Mouse (Mus musculus) kidney, embryonic 16.5 days (tissue): ENCODE results near the gene Rbfox1. TPM values are rescaled to one million over a fixed set of nuclear protein-coding genes. Genes with fewer than 3 reads are reported as not detected.
A peak's percentile ranks its signal among the peaks of the same experiment; 100 is the strongest.

Experiments used
- ATAC-seq: fragments of 200-750 bp; cut with Nextera tagmentation; 2 replicates; pipeline ENCODE4 v1.8.0; 2017; ENCODE audit warnings: moderate TSS enrichment; ENCODE audit not compliant: low FRiP score, low TSS enrichment
- H3K27ac ChIP-seq: fragments of 300-500 bp; sonication (generic); 2 replicates; pipeline ENCODE4 v1.5.1; 2014; ENCODE audit warnings: low read length
- H3K27me3 ChIP-seq: fragments of 300-500 bp; sonication (generic); 2 replicates; pipeline ENCODE4 v1.6.1; 2014; ENCODE audit warnings: low read length, control low read depth, mixed read lengths; ENCODE audit not compliant: insufficient read depth
- H3K36me3 ChIP-seq: fragments of 300-500 bp; sonication (generic); 2 replicates; pipeline ENCODE4 v1.6.1; 2014; ENCODE audit warnings: low read length, control low read depth, mixed read lengths; ENCODE audit not compliant: insufficient read depth
- H3K4me1 ChIP-seq: fragments of 300-500 bp; sonication (generic); 2 replicates; pipeline ENCODE4 v1.6.1; 2014; ENCODE audit warnings: low read length, control low read depth, mixed read lengths; ENCODE audit not compliant: insufficient read depth
- H3K4me2 ChIP-seq: fragments of 300-500 bp; sonication (generic); replicated peaks from 2 replicates; pipeline ENCODE4 v1.6.1; 2014; ENCODE audit warnings: low read depth, low read length
- H3K4me3 ChIP-seq: fragments of 300-500 bp; sonication (generic); 2 replicates; pipeline ENCODE4 v1.5.1; 2014; ENCODE audit warnings: mild to moderate bottlenecking, low read length
- H3K9ac ChIP-seq: fragments of 300-500 bp; sonication (generic); replicated peaks from 2 replicates; pipeline ENCODE4 v1.6.1; 2014; ENCODE audit warnings: low read length
- H3K9me3 ChIP-seq: fragments of 300-500 bp; sonication (generic); 2 replicates; pipeline ENCODE4 v1.6.1; 2016; ENCODE audit warnings: low read length, control low read depth
- WGBS: fragments of 180-500 bp; shearing (Covaris S2); extraction: QIAGEN DNeasy Blood & Tissue Kit; methylation state at CpG from one replicate; pipeline ENCODE4 v1.1.7; 2014; 5-methylcytosine and 5-hydroxymethylcytosine counted together
- polyA plus RNA-seq: library from polyadenylated mRNA; unstranded; fragments of >200 nt; fragmentation: Nextera tagmentation; extraction: Ambion mirVana; gene quantifications from 2 replicates; pipeline ENCODE4 v1.2.1, GENCODE M21; 2015

Gene Rbfox1
- polyA plus RNA-seq, 1 experiment from 2014 or later = 5.4 TPM

- 85% methylated on average over 5 of the region's 5 CpGs for WGBS
- Histone ChIP-seq H3K27ac (no peak overlapping the region), H3K4me1 (no peaks in the 10 kb centered on the region), H3K27me3 (no peaks in the 10 kb centered on the region), H3K9ac (no peak overlapping the region), H3K4me3 (no peak overlapping the region), H3K36me3 (no peaks in the 10 kb centered on the region), H3K9me3 (no peaks in the 10 kb centered on the region), H3K4me2 (no peak overlapping the region)
- no peak for ATAC-seq
Measured at GRCm38 (mm10) chr16:7129591-7129990, 1244.4 kb downstream of the Rbfox1 start.

- Histone ChIP-seq H3K4me2 (no peak overlapping the region), H3K9ac (no peak overlapping the region), H3K27ac (no peak overlapping the region), H3K27me3 (no peaks in the 10 kb centered on the region), H3K9me3 (no peaks in the 10 kb centered on the region), H3K4me1 (no peaks in the 10 kb centered on the region), H3K4me3 (no peak overlapping the region), H3K36me3 (no peaks in the 10 kb centered on the region)
- 68% methylated on average over 1 of the region's 1 CpGs for WGBS
- no peak for ATAC-seq
Measured at GRCm38 (mm10) chr16:7132434-7132833, 1247.3 kb downstream of the Rbfox1 start.

DNA sequence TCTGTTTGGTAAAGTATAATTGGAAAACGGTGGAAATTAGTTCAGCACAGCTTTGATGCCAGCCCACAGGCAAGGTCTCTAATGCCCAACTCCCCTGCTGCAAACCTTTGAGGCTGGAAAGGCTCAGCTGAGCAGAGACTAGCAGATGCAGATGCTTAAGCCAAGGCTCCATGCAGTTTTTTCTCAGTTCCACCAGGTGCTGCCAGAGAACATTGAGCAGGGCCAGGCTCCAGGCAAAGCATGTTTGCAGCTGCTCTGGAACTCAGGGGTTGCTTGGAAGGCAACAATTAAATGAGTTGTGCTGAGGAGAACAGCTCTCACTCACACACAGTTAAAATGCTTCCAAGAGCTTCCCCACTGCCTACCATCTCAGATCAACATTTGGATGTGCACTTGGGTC lies 1251.8 kb downstream of the Rbfox1 start:
- Histone ChIP-seq H3K27me3 (no peaks in the 10 kb centered on the region), H3K4me3 (no peak overlapping the region), H3K27ac (no peak overlapping the region), H3K36me3 (no peaks in the 10 kb centered on the region), H3K9ac (no peak overlapping the region), H3K4me2 (no peak overlapping the region), H3K4me1 (0 out of 2 replicates have a peak, but pooled peaks cover 5% of the 10 kb centered on the region), H3K9me3 (no peaks in the 10 kb centered on the region)
- ATAC-seq = no peak
- WGBS = 74% methylated on average over 1 of the region's 1 CpGs

- 0 out of 2 replicates have a peak, but pooled peaks cover 5% of the 10 kb centered on the region for H3K4me1 ChIP-seq
- H3K27me3 ChIP-seq = no peaks in the 10 kb centered on the region
- no peak for ATAC-seq
- H3K9me3 ChIP-seq = no peaks in the 10 kb centered on the region
- no peak overlapping the region for H3K9ac ChIP-seq
- H3K27ac ChIP-seq = no peak overlapping the region
- H3K4me2 ChIP-seq = no peak overlapping the region
- H3K4me3 ChIP-seq = no peak overlapping the region
- H3K36me3 ChIP-seq = no peaks in the 10 kb centered on the region
- WGBS = 75% methylated on average over 2 of the region's 2 CpGs
Measured at GRCm38 (mm10) chr16:7139480-7139879, 1254.3 kb downstream of the Rbfox1 start.

DNA sequence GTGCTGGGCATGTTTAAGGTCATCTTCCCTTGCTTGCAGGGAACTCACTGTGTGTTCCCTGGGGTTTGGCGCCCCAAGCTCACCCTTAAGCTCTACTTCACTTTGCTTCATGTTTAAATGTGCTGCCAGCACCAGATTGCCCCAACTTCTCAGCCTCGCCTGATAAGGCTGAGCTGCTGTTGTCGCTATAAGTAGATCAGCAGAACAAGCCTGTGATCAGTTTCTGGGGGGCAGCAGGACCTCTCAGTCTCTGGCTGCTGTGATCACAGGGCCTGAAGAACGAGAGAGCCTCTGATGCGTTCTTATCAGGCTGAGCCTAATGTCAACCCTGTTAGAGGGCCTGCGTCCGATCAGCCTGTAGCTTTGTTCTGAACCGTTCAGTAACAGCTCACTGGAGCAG lies 1255.8 kb downstream of the Rbfox1 start:
- peaks cover 8% of the 10 kb centered on the region for H3K4me1 ChIP-seq
- H3K36me3 ChIP-seq = no peaks in the 10 kb centered on the region
- H3K4me2 ChIP-seq = no peak overlapping the region
- no peak for ATAC-seq
- WGBS = 50% methylated on average over 8 of the region's 8 CpGs
- no peak overlapping the region for H3K4me3 ChIP-seq
- no peaks in the 10 kb centered on the region for H3K9me3 ChIP-seq
- no peak overlapping the region for H3K9ac ChIP-seq
- H3K27ac ChIP-seq = no peak overlapping the region
- no peaks in the 10 kb centered on the region for H3K27me3 ChIP-seq

GRCm38 (mm10) chr16:7145505-7145904 lies 1260.3 kb downstream of the Rbfox1 start:
- H3K9ac ChIP-seq = no peak overlapping the region
- 73% methylated on average over 10 of the region's 10 CpGs for WGBS
- H3K27me3 ChIP-seq = no peaks in the 10 kb centered on the region
- H3K4me3 ChIP-seq = no peak overlapping the region
- H3K4me1 ChIP-seq = peaks cover 40% of the 10 kb centered on the region
- ATAC-seq = no peak
- H3K4me2 ChIP-seq = no peak overlapping the region
- no peak overlapping the region for H3K27ac ChIP-seq
- H3K36me3 ChIP-seq = no peaks in the 10 kb centered on the region
- no peaks in the 10 kb centered on the region for H3K9me3 ChIP-seq

DNA sequence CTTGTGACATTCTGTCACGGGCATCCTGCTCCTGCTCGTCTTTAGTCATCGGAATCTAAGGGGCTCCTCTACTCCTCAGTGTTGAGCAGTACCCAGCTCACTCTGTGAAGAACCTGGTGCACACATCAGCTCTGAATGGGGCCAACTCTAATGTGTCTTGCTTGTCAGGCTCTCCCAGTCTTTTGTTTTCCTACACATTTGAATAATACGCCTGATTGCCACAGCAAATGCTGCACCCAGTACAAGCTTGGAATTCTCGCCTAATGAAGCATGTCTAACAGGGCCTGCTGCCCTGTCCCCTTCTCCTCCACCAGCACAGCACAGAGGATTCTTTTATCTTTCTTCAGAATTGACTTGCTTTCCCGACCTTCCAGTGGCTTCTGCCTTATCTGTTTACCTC lies 1261.3 kb downstream of the Rbfox1 start:
- Histone ChIP-seq H3K27ac (peak overlapping the region; percentile 39; the same call in 1 of the 2 replicates), H3K9ac (no peak overlapping the region), H3K9me3 (no peaks in the 10 kb centered on the region), H3K4me3 (no peak overlapping the region), H3K27me3 (no peaks in the 10 kb centered on the region), H3K4me1 (peaks cover 42% of the 10 kb centered on the region), H3K36me3 (no peaks in the 10 kb centered on the region), H3K4me2 (peak overlapping the region; percentile 12; the same call in 1 of the 2 replicates)
- peak; percentile 68 for ATAC-seq
- WGBS = 23% methylated on average over 6 of the region's 6 CpGs

DNA sequence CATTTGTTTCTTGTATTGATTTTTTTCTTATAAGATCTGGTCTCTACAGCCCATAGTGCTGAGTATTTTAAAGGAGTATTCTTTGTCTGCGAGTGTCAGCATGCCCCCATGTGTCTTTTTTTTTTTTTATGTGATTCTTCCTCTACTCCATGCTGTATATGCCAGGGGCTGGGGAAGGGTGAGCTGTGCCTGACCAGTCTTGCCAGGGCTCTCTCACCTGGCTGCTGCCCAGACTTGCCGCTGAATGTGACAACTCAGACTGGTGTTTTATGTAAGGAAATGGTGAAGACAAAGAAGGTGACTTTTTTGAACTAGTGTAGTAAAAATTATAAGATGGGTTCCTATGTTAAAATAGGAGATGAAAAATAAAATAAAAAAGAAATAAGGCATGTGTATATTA lies 1262.7 kb downstream of the Rbfox1 start:
- no peaks in the 10 kb centered on the region for H3K36me3 ChIP-seq
- no peak for ATAC-seq
- no peak overlapping the region for H3K4me2 ChIP-seq
- H3K27ac ChIP-seq = no peak overlapping the region
- H3K4me3 ChIP-seq = no peak overlapping the region
- 64% methylated on average over 2 of the region's 2 CpGs for WGBS
- H3K9ac ChIP-seq = no peak overlapping the region
- no peaks in the 10 kb centered on the region for H3K9me3 ChIP-seq
- H3K27me3 ChIP-seq = no peaks in the 10 kb centered on the region
- peaks cover 42% of the 10 kb centered on the region for H3K4me1 ChIP-seq

DNA sequence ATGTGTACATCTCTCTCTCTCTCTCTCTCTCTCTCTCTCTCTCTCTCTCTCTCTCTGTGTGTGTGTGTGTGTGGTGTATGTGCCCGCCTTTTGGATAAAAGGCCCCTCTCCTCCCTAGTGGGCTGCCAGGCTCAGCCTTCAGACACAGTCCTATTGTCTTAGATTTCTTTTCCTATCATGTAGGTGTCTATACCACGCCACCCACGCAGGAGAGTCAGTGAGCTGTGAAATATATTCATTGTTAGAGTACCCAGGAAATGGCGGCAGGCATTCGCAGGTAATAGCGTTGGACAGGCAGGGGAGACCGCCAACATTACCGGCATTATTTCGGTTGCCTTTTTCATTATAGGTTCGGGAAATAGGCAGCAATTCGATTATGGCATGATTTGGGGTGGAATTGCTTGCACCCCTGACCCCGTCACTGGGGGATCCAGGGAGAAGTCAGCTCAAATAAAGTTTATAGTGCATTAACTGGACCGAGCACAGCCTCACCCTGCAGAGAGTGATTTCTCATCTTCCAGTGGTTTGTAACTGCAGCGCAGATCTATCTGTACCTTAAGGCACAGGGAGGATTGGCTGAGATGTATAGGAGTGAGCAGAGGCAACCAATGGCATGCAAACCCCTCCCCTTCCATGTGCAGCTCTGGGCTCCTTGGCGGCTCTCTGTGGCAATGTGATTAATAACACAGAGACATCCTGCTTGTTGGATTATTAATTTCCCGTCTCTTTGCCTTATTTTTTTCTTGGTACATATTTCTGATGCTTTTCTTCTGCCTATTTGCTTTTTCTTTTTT lies 1264.1 kb downstream of the Rbfox1 start:
- Histone ChIP-seq H3K27me3 (no peaks in the 10 kb centered on the region), H3K36me3 (no peaks in the 10 kb centered on the region), H3K27ac (peak overlapping the region; percentile 67), H3K4me2 (peak overlapping the region; percentile 64), H3K4me3 (peak overlapping the region; percentile 41), H3K9me3 (no peaks in the 10 kb centered on the region), H3K4me1 (peaks cover 50% of the 10 kb centered on the region), H3K9ac (peak overlapping the region; percentile 17; the same call in 1 of the 2 replicates)
- ATAC-seq = peak; percentile 84
- 28% methylated on average over 16 of the region's 16 CpGs for WGBS

DNA sequence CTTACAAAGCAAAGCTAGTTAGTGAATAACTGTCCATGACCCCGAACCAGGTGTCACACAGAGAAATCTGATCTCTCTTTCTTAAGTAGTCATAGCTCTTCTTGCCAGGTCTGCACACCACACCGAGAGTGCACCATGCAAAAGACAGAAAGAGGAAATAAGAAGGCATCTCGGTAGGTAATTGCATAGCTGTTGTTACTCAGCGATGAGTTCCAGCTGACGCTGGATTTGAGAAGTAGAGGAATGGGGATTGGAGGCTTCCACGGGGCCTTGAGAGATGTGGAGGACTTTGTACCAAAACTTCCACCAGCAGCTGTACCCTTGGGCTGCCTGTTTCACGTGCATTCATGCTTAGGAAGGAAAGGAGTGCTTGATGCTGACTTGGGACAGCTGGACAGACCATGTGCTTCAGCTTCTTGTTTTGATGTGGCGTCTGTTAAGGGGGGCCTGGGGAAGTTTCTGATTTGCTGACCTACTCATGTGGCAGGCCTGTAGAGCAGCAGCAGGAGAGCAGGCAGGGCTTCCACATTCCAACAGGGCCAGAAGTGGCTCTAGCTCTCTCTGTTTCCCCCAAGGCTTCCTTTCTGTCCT lies 1265.1 kb downstream of the Rbfox1 start:
- peak overlapping the region; percentile 67 for H3K27ac ChIP-seq
- H3K4me3 ChIP-seq = peak overlapping the region; percentile 41
- no peaks in the 10 kb centered on the region for H3K27me3 ChIP-seq
- H3K36me3 ChIP-seq = no peaks in the 10 kb centered on the region
- H3K9me3 ChIP-seq = no peaks in the 10 kb centered on the region
- H3K4me2 ChIP-seq = peak overlapping the region; percentile 64
- H3K9ac ChIP-seq = no peak overlapping the region; the same call in 1 of the 2 replicates
- H3K4me1 ChIP-seq = peaks cover 50% of the 10 kb centered on the region
- peak; percentile 90 for ATAC-seq
- WGBS = 11% methylated on average over 8 of the region's 8 CpGs
